Mouse (Mus musculus): ENCODE results near the gene Lmo7. TPM values are rescaled to one million over a fixed set of nuclear protein-coding genes. Genes with fewer than 3 reads are reported as not detected.

Gene Lmo7
- polyA plus RNA-seq, 1 experiment: 142 TPM

DNA sequence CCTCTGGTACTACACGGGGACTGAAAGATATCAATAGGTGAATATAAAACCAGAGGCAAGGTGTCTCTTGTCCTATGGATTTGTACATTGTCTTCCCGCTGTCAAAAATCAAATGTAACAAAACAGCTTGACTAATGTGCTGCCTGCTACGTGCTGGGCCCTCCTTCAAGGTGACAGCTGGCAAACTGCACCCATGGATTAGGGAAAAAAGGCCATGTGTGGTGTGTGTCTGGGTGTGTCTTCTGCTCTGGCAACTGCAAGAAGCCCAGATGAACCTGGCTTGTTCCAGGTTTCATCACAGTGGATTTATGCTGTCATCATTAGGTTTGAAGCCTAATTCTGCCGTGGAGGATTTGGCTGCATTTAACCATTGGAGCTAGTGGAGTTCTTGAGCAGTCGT is 174.0 kb downstream of the Lmo7 start:
- no peak for DNase-seq
- 83% methylated on average over 5 of the region's 5 CpGs for WGBS
- Histone ChIP-seq H3K4me1 (ENCODE audit: control insufficient read depth, insufficient read depth, low read length) (0 out of 2 replicates have a peak, but pooled peaks cover 2% of the 10 kb centered on the region), H3K4me3 (replicated peaks; ENCODE audit: extremely low read depth, low read depth, low read length) (no peak overlapping the region)
- no peak for TF ChIP-seq CTCF (IDR thresholded peaks at IDR 0.05; ENCODE audit: insufficient read depth, low read length)
- TF ChIP-seq POLR2A (IDR thresholded peaks at IDR 0.05; ENCODE audit: borderline replicate concordance, extremely low read depth, low read depth, low read length): no peak

DNA sequence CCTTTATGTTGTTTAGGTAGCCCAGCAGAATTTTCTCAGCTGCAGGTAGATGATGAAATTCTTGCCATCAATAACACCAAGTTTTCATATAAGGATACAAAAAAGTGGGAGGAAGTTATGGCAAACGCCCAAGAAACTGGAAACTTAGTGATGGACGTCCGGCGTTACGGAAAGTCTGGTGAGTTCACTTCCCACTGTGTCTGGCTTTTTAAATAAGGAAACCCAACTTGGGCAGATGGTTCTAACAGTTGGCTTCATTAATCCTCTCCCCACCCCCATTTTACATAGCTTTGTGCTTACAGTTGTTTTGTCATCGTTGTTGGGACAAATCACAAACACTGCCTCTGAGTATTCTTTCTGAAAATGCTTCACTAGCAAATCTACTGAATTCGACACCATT is 182.2 kb downstream of the Lmo7 start:
- TF ChIP-seq CTCF (IDR thresholded peaks at IDR 0.05; ENCODE audit: insufficient read depth, low read length) (no peak), POLR2A (IDR thresholded peaks at IDR 0.05; ENCODE audit: borderline replicate concordance, extremely low read depth, low read depth, low read length) (no peak)
- H3K4me1 ChIP-seq (ENCODE audit: control insufficient read depth, insufficient read depth, low read length): no peaks in the 10 kb centered on the region
- no peak overlapping the region for H3K4me3 ChIP-seq (replicated peaks; ENCODE audit: extremely low read depth, low read depth, low read length)
- WGBS: 54% methylated on average over 7 of the region's 7 CpGs
- DNase-seq: no peak

GRCm38 (mm10) chr14:101912392-101912791 is 182.6 kb downstream of the Lmo7 start:
- DNase-seq: no peak
- 88% methylated on average over 3 of the region's 3 CpGs for WGBS
- no peak overlapping the region for H3K4me3 ChIP-seq (replicated peaks; ENCODE audit: extremely low read depth, low read depth, low read length)
- no peaks in the 10 kb centered on the region for H3K4me1 ChIP-seq (ENCODE audit: control insufficient read depth, insufficient read depth, low read length)
- TF ChIP-seq POLR2A (IDR thresholded peaks at IDR 0.05; ENCODE audit: borderline replicate concordance, extremely low read depth, low read depth, low read length): no peak
- no peak for TF ChIP-seq CTCF (IDR thresholded peaks at IDR 0.05; ENCODE audit: insufficient read depth, low read length)

DNA sequence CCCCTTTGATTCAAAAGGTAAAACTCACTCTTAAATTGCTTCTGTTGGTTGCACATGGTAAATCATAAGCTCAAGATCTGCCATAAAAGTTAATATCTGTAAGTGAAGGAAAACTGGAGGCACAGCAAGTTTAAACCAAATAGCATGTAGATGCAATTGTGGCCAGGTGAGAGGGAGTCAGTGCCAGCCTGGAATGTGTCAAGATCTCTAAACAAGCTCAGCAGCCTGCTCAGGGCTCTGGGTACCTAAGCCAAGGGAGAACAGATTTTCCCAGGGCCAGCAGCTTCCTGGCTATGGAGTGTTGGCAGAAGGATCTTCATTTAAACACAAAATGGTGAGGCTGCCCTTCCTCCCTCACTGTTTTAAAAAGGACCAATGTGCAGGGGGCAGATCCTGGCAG is 184.6 kb downstream of the Lmo7 start:
- H3K4me1 ChIP-seq (ENCODE audit: control insufficient read depth, insufficient read depth, low read length): no peaks in the 10 kb centered on the region
- no peak for DNase-seq
- no peak overlapping the region for H3K4me3 ChIP-seq (replicated peaks; ENCODE audit: extremely low read depth, low read depth, low read length)
- TF ChIP-seq CTCF (IDR thresholded peaks at IDR 0.05; ENCODE audit: insufficient read depth, low read length) (no peak), POLR2A (IDR thresholded peaks at IDR 0.05; ENCODE audit: borderline replicate concordance, extremely low read depth, low read depth, low read length) (no peak)

DNA sequence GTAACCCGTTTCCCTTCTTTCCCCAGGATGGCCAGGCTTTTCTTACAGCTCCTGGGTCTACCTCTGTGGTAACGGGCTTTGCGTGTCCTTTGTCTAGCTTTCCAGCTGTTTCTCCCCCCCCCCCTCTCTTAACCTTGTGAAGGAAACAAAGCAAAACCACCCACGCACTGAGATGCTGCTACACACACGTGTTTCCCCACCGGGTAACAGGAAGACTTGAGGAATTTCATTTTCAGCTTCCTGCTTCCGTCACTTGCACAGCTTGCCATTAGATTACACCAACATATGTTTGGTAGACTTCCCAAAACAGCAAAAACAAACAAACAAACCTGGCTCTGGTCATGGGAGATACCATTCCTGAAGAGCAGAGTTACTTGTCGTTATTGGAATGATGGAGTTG is 186.1 kb downstream of the Lmo7 start:
- no peak overlapping the region for H3K4me3 ChIP-seq (replicated peaks; ENCODE audit: extremely low read depth, low read depth, low read length)
- 40% methylated on average over 8 of the region's 8 CpGs for WGBS
- no peak for DNase-seq
- no peaks in the 10 kb centered on the region for H3K4me1 ChIP-seq (ENCODE audit: control insufficient read depth, insufficient read depth, low read length)
- TF ChIP-seq POLR2A (IDR thresholded peaks at IDR 0.05; ENCODE audit: borderline replicate concordance, extremely low read depth, low read depth, low read length) (no peak), CTCF (IDR thresholded peaks at IDR 0.05; ENCODE audit: insufficient read depth, low read length) (no peak)

GRCm38 (mm10) chr14:101918471-101918870 is 188.7 kb downstream of the Lmo7 start:
- Histone ChIP-seq H3K4me1 (ENCODE audit: control insufficient read depth, insufficient read depth, low read length) (no peaks in the 10 kb centered on the region), H3K4me3 (replicated peaks; ENCODE audit: extremely low read depth, low read depth, low read length) (no peak overlapping the region)
- no peak for DNase-seq
- TF ChIP-seq CTCF (IDR thresholded peaks at IDR 0.05; ENCODE audit: insufficient read depth, low read length) (no peak), POLR2A (IDR thresholded peaks at IDR 0.05; ENCODE audit: borderline replicate concordance, extremely low read depth, low read depth, low read length) (no peak)
- WGBS: 68% methylated on average over 5 of the region's 5 CpGs

- Histone ChIP-seq H3K4me1 (ENCODE audit: control insufficient read depth, insufficient read depth, low read length) (no peaks in the 10 kb centered on the region; the same call in 1 of the 2 replicates), H3K4me3 (replicated peaks; ENCODE audit: extremely low read depth, low read depth, low read length) (no peak overlapping the region)
- 89% methylated on average over 12 of the region's 12 CpGs for WGBS
- no peak for DNase-seq
- TF ChIP-seq POLR2A (IDR thresholded peaks at IDR 0.05; ENCODE audit: borderline replicate concordance, extremely low read depth, low read depth, low read length): no peak
- no peak for TF ChIP-seq CTCF (IDR thresholded peaks at IDR 0.05; ENCODE audit: insufficient read depth, low read length)
Measured at GRCm38 (mm10) chr14:101927646-101928244, 198.0 kb downstream of the Lmo7 start.

DNA sequence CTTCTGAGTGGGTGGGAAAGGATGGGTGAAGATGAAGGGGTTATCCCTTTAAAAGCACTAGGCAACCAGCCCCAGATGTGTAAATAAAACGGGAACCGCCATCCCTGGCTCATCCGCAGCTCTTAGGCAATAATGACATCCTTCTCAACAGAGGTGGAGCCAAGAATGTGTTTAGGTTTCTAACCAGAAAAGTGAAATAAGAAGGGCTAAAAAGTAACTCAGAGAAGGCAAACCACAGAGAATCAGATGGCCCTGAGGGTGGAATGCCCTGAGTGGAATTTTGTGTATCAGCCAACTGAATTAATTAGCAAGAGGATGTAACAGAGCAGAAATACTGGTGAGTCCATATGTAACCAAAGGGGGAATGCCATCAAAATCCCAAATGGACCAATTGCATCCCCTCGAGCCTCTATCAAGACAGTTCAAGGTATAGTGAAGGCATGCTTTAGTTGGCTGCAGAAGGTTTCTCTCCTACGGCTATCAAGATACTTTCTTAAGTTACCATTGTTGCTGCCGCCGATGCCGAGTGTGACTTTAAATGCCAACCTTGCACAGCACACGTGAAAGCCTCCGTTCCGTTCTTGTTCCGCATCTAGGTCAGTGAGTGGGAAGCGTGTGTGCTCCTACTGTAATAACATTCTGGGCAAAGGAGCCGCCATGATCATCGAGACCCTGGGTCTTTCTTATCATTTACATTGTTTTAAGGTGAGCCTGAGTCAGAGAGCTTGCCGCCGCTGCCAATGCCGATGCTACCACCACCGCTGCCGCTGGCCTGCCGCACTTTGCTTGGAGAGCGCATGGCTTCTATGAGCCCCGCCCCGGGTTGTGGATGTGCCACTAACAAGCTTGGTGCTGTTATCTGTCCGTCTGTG is 201.1 kb downstream of the Lmo7 start:
- no peaks in the 10 kb centered on the region for H3K4me1 ChIP-seq (ENCODE audit: control insufficient read depth, insufficient read depth, low read length)
- H3K4me3 ChIP-seq (replicated peaks; ENCODE audit: extremely low read depth, low read depth, low read length): no peak overlapping the region
- 85% methylated on average over 25 of the region's 25 CpGs for WGBS
- DNase-seq: no peak
- TF ChIP-seq CTCF (IDR thresholded peaks at IDR 0.05; ENCODE audit: insufficient read depth, low read length) (no peak), POLR2A (IDR thresholded peaks at IDR 0.05; ENCODE audit: borderline replicate concordance, extremely low read depth, low read depth, low read length) (no peak)

DNA sequence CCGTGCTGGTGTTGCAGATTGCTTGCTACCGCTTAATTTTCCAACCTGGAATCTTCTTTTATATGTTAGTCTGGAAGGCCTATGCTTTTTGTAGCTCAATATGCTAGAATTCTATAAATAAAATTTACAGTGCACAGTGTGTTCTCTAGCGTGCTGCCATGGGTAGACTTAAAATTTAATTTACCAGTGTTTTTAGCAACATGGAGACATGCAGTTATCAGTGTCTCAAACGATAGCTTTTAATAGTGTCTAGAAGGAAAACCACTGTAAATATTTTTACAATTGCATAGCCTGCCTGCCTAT is 201.6 kb downstream of the Lmo7 start:
- no peak for DNase-seq
- WGBS: 82% methylated on average over 4 of the region's 4 CpGs
- no peak overlapping the region for H3K4me3 ChIP-seq (replicated peaks; ENCODE audit: extremely low read depth, low read depth, low read length)
- TF ChIP-seq POLR2A (IDR thresholded peaks at IDR 0.05; ENCODE audit: borderline replicate concordance, extremely low read depth, low read depth, low read length): no peak
- no peak for TF ChIP-seq CTCF (IDR thresholded peaks at IDR 0.05; ENCODE audit: insufficient read depth, low read length)
- H3K4me1 ChIP-seq (ENCODE audit: control insufficient read depth, insufficient read depth, low read length): no peaks in the 10 kb centered on the region

- no peak for TF ChIP-seq POLR2A (IDR thresholded peaks at IDR 0.05; ENCODE audit: borderline replicate concordance, extremely low read depth, low read depth, low read length)
- TF ChIP-seq CTCF (IDR thresholded peaks at IDR 0.05; ENCODE audit: insufficient read depth, low read length): no peak
- no peak for DNase-seq
- 80% methylated on average over 9 of the region's 9 CpGs for WGBS
- no peak overlapping the region for H3K4me3 ChIP-seq (replicated peaks; ENCODE audit: extremely low read depth, low read depth, low read length)
- H3K4me1 ChIP-seq (ENCODE audit: control insufficient read depth, insufficient read depth, low read length): no peaks in the 10 kb centered on the region
Measured at GRCm38 (mm10) chr14:101933551-101933950, 203.8 kb downstream of the Lmo7 start.
